Mouse (Mus musculus) cortical plate, adult 2 months (tissue): Measurements from ENCODE around the gene Elf2. TPM values are rescaled to one million over a fixed set of nuclear protein-coding genes. Genes with fewer than 3 reads are reported as not detected.

Source experiments
- H3K27ac ChIP-seq: fragments of 200-500 bp; 2 replicates; pipeline ENCODE4 v1.5.1; 2012; ENCODE audit warnings: low read length, control low read depth, inconsistent platforms; ENCODE audit not compliant: insufficient read depth
- H3K4me1 ChIP-seq: fragments of 200-500 bp; 2 replicates; pipeline ENCODE4 v1.6.1; 2011; ENCODE audit warnings: low read length; ENCODE audit not compliant: control insufficient read depth, insufficient read depth
- H3K4me3 ChIP-seq: fragments of 200-500 bp; 2 replicates; pipeline ENCODE4 v1.5.1; 2011; ENCODE audit warnings: mild to moderate bottlenecking, low read length, control low read depth; ENCODE audit not compliant: insufficient read depth
- CTCF ChIP-seq: fragments of 200-500 bp; IDR thresholded peaks from 2 replicates; pipeline ENCODE4 v1.5.1; 2011; ENCODE audit warnings: mild to moderate bottlenecking, control low read depth, low read length; ENCODE audit not compliant: insufficient read depth; ENCODE audit errors: extremely low read depth
- POLR2A ChIP-seq: fragments of 200-500 bp; IDR thresholded peaks from 2 replicates; pipeline ENCODE4 v1.6.1; 2011; ENCODE audit warnings: mild to moderate bottlenecking, low read length, control low read depth; ENCODE audit not compliant: insufficient read depth; ENCODE audit errors: extremely low read depth
- polyA plus RNA-seq: library from polyadenylated mRNA; depleted of rRNA; stranded (reverse); fragments of >200 nt; gene quantifications from 2 replicates; pipeline ENCODE4 v1.2.3, GENCODE M21; 2012

The Elf2 gene
- polyA plus RNA-seq, 1 experiment, result 25.9 TPM

GRCm38 (mm10) chr3:51377878-51378664, 37.6 kb upstream of the Elf2 start:
- no peak overlapping the region; the same call in 1 of the 2 replicates for H3K4me3 ChIP-seq
- TF ChIP-seq CTCF (peak; percentile 40), POLR2A (no peak)

GRCm38 (mm10) chr3:51375307-51376265, 35.1 kb upstream of the Elf2 start:
- Histone ChIP-seq H3K4me3 (no peak overlapping the region), H3K4me1 (no peaks in the 10 kb centered on the region), H3K27ac (no peak overlapping the region)
- TF ChIP-seq POLR2A, result no peak
- TF ChIP-seq CTCF, result peak; percentile 44; the same call in 1 of the 2 replicates

More at GRCm38 (mm10) chr3:51377878-51378664, 37.6 kb upstream of the Elf2 start:
- Histone ChIP-seq H3K4me1 (no peaks in the 10 kb centered on the region), H3K27ac (no peak overlapping the region)

GRCm38 (mm10) chr3:51373544-51373943, 33.1 kb upstream of the Elf2 start:
- Histone ChIP-seq H3K27ac (no peak overlapping the region), H3K4me1 (no peaks in the 10 kb centered on the region), H3K4me3 (no peak overlapping the region)
- TF ChIP-seq POLR2A (no peak), CTCF (no peak)

- Histone ChIP-seq H3K27ac (no peak overlapping the region), H3K4me3 (no peak overlapping the region), H3K4me1 (no peaks in the 10 kb centered on the region)
- TF ChIP-seq CTCF (no peak), POLR2A (no peak)
Observed at GRCm38 (mm10) chr3:51372883-51373282, 32.4 kb upstream of the Elf2 start.

- Histone ChIP-seq H3K4me1 (no peaks in the 10 kb centered on the region), H3K27ac (no peak overlapping the region), H3K4me3 (no peak overlapping the region)
- TF ChIP-seq CTCF (no peak), POLR2A (no peak)
Observed at GRCm38 (mm10) chr3:51371826-51372225, 31.4 kb upstream of the Elf2 start.

GRCm38 (mm10) chr3:51368011-51368410, 27.5 kb upstream of the Elf2 start:
- no peak for TF ChIP-seq CTCF
- no peak for TF ChIP-seq POLR2A
- Histone ChIP-seq H3K4me3 (no peak overlapping the region), H3K4me1 (0 out of 2 replicates have a peak, but pooled peaks cover 2% of the 10 kb centered on the region), H3K27ac (no peak overlapping the region)

GRCm38 (mm10) chr3:51366926-51367325, 26.5 kb upstream of the Elf2 start:
- Histone ChIP-seq H3K4me3 (no peak overlapping the region), H3K27ac (no peak overlapping the region), H3K4me1 (0 out of 2 replicates have a peak, but pooled peaks cover 2% of the 10 kb centered on the region)
- no peak for TF ChIP-seq CTCF
- TF ChIP-seq POLR2A, result no peak

- no peak for TF ChIP-seq POLR2A
- no peak for TF ChIP-seq CTCF
- H3K4me1 ChIP-seq, result 0 out of 2 replicates have a peak, but pooled peaks cover 2% of the 10 kb centered on the region
- H3K4me3 ChIP-seq, result no peak overlapping the region
- H3K27ac ChIP-seq, result no peak overlapping the region
Observed at GRCm38 (mm10) chr3:51365517-51365882, 25.0 kb upstream of the Elf2 start.

GRCm38 (mm10) chr3:51364703-51365516, 24.4 kb upstream of the Elf2 start:
- TF ChIP-seq CTCF (peak; percentile 92), POLR2A (no peak)
- no peak overlapping the region for H3K27ac ChIP-seq
- H3K4me1 ChIP-seq, result 0 out of 2 replicates have a peak, but pooled peaks cover 2% of the 10 kb centered on the region
- H3K4me3 ChIP-seq, result no peak overlapping the region
